Mouse (Mus musculus) CH12.LX (cell line): ENCODE results near the gene Adora2b. TPM values are rescaled to one million over a fixed set of nuclear protein-coding genes. Genes with fewer than 3 reads are reported as not detected.

Source experiments
- DNase-seq: peaks from one replicate; pipeline ENCODE4 v3.0.0-alpha.2; 2013; ENCODE audit errors: extremely low read depth
- H3K27ac ChIP-seq: 2 replicates; pipeline ENCODE4 v1.5.1; 2012; ENCODE audit warnings: low read depth, mild to moderate bottlenecking, control low read depth, moderate library complexity; ENCODE audit not compliant: insufficient read depth
- H3K27me3 ChIP-seq: replicated peaks from 2 replicates; pipeline ENCODE3; 2012; ENCODE audit warnings: inconsistent platforms
- H3K36me3 ChIP-seq, 2 experiments: replicated peaks in 1 of 2; 2 replicates each; pipeline versions ENCODE3 to v1.6.1; 2012; ENCODE audit warnings: inconsistent platforms in 1 of 2, low read length in 1 of 2, mild to moderate bottlenecking in 1 of 2, mixed read lengths in 1 of 2, moderate library complexity in 1 of 2; ENCODE audit not compliant: control insufficient read depth in 1 of 2, insufficient read depth in 1 of 2
- H3K4me1 ChIP-seq, 2 experiments: 2 replicates each; pipeline ENCODE4 v1.6.1; 2012; ENCODE audit warnings: inconsistent platforms in 1 of 2, moderate library complexity in 1 of 2; ENCODE audit not compliant: insufficient read depth in 2 of 2, control insufficient read depth in 1 of 2
- H3K4me2 ChIP-seq: 2 replicates; pipeline ENCODE4 v1.6.1; 2012; ENCODE audit warnings: low read depth, mild to moderate bottlenecking, control low read depth; ENCODE audit not compliant: poor library complexity, insufficient read depth, severe bottlenecking
- H3K4me3 ChIP-seq, 3 experiments: fragments of 150-350 bp in 1 of 3; sonication (generic) in 1 of 3; replicated peaks in 1 of 3; 2 replicates each; pipeline versions ENCODE3 to v1.5.1; 2011 to 2012; ENCODE audit warnings: low read depth in 2 of 3, low read length in 2 of 3, mild to moderate bottlenecking in 2 of 3, moderate library complexity in 2 of 3, control low read depth in 1 of 3, improper control_type of control experiment in 1 of 3, inconsistent platforms in 1 of 3, mixed read lengths in 1 of 3; ENCODE audit not compliant: poor library complexity in 1 of 3
- H3K79me2 ChIP-seq: replicated peaks from 2 replicates; pipeline ENCODE4 v1.6.1; 2012; ENCODE audit warnings: mild to moderate bottlenecking, moderate library complexity; ENCODE audit not compliant: control insufficient read depth, poor library complexity, insufficient read depth, severe bottlenecking; ENCODE audit errors: extremely low read depth
- H3K9ac ChIP-seq: 2 replicates; pipeline ENCODE4 v1.6.1; 2012; ENCODE audit warnings: low read depth, mild to moderate bottlenecking, control low read depth, moderate library complexity; ENCODE audit not compliant: insufficient read depth
- H3K9me3 ChIP-seq: replicated peaks from 2 replicates; pipeline ENCODE3; 2012; ENCODE audit warnings: low read length, inconsistent platforms, mixed read lengths
- CHD1 ChIP-seq: IDR thresholded peaks from 2 replicates; pipeline ENCODE4 v1.6.1; 2012; ENCODE audit warnings: low read depth, low read length, improper control_type of control experiment, inconsistent platforms
- CHD2 ChIP-seq: IDR thresholded peaks from 2 replicates; pipeline ENCODE4 v1.6.1; 2011; ENCODE audit warnings: low read length, improper control_type of control experiment
- CTCF ChIP-seq, 2 experiments: IDR thresholded peaks in 1 of 2; conservative IDR thresholded peaks in 1 of 2; 2 replicates each; pipeline ENCODE4 v1.5.1; 2011 to 2012; ENCODE audit warnings: low read depth in 2 of 2, low read length in 2 of 2, improper control_type of control experiment in 1 of 2, inconsistent platforms in 1 of 2, mild to moderate bottlenecking in 1 of 2, moderate library complexity in 1 of 2
- E2F4 ChIP-seq: IDR thresholded peaks from 2 replicates; pipeline ENCODE4 v1.6.1; 2011; ENCODE audit warnings: low read depth, low read length, improper control_type of control experiment; ENCODE audit not compliant: insufficient replicate concordance
- ELF1 ChIP-seq: IDR thresholded peaks from 2 replicates; pipeline ENCODE4 v1.6.1; 2014; ENCODE audit warnings: low read depth, mild to moderate bottlenecking, inconsistent platforms, low read length, improper control_type of control experiment
- EP300 ChIP-seq: IDR thresholded peaks from 2 replicates; pipeline ENCODE4 v1.6.1; 2011; ENCODE audit warnings: low read length, improper control_type of control experiment
- ETS1 ChIP-seq: conservative IDR thresholded peaks from 2 replicates; pipeline ENCODE4 v1.6.1; 2012; ENCODE audit warnings: low read depth, mild to moderate bottlenecking, inconsistent platforms, low read length, improper control_type of control experiment, moderate library complexity
- GABPA ChIP-seq: IDR thresholded peaks from 2 replicates; pipeline ENCODE4 v1.6.1; 2012; ENCODE audit warnings: low read depth, low read length, improper control_type of control experiment, inconsistent platforms; ENCODE audit not compliant: insufficient replicate concordance
- IRF4 ChIP-seq: IDR thresholded peaks from 2 replicates; pipeline ENCODE4 v1.6.1; 2014; ENCODE audit warnings: low read depth, mild to moderate bottlenecking, inconsistent platforms, low read length, improper control_type of control experiment
- JUN ChIP-seq: IDR thresholded peaks from 2 replicates; pipeline ENCODE4 v1.6.1; 2011; ENCODE audit warnings: low read depth, mild to moderate bottlenecking, low read length, improper control_type of control experiment, moderate library complexity; ENCODE audit not compliant: insufficient read depth
- JUND ChIP-seq: conservative IDR thresholded peaks from 2 replicates; pipeline ENCODE4 v1.6.1; 2011; ENCODE audit warnings: low read depth, low read length, improper control_type of control experiment
- MAFK ChIP-seq: IDR thresholded peaks from 2 replicates; pipeline ENCODE4 v1.6.1; 2011; ENCODE audit warnings: low read length, improper control_type of control experiment; ENCODE audit not compliant: insufficient replicate concordance
- MAX ChIP-seq: IDR thresholded peaks from 2 replicates; pipeline ENCODE4 v1.6.1; 2011; ENCODE audit warnings: low read length, improper control_type of control experiment
- MAZ ChIP-seq: IDR thresholded peaks from 2 replicates; pipeline ENCODE4 v1.6.1; 2012; ENCODE audit warnings: low read depth, mild to moderate bottlenecking, inconsistent platforms, low read length, improper control_type of control experiment, moderate library complexity
- MEF2A ChIP-seq: IDR thresholded peaks from 2 replicates; pipeline ENCODE4 v1.6.1; 2014; ENCODE audit warnings: low read depth, mild to moderate bottlenecking, inconsistent platforms, low read length, improper control_type of control experiment, borderline replicate concordance
- MXI1 ChIP-seq: IDR thresholded peaks from 2 replicates; pipeline ENCODE4 v1.6.1; 2011; ENCODE audit warnings: mild to moderate bottlenecking, low read depth, low read length, improper control_type of control experiment
- MYC ChIP-seq: IDR thresholded peaks from 2 replicates; pipeline ENCODE4 v1.6.1; 2011; ENCODE audit warnings: low read depth, mild to moderate bottlenecking, improper control_type of control experiment, low read length
- NELFE ChIP-seq: IDR thresholded peaks from 2 replicates; pipeline ENCODE4 v1.6.1; 2011; ENCODE audit warnings: low read depth, low read length, improper control_type of control experiment
- NRF1 ChIP-seq: IDR thresholded peaks from 2 replicates; pipeline ENCODE4 v1.6.1; 2014; ENCODE audit warnings: low read depth, mild to moderate bottlenecking, inconsistent platforms, low read length, improper control_type of control experiment, moderate library complexity
- POLR2AphosphoS2 ChIP-seq: IDR thresholded peaks from 2 replicates; pipeline ENCODE4 v1.6.1; 2011; ENCODE audit warnings: low read depth, low read length, improper control_type of control experiment
- RAD21 ChIP-seq: IDR thresholded peaks from 2 replicates; pipeline ENCODE4 v1.6.1; 2011; ENCODE audit warnings: low read depth, mild to moderate bottlenecking, low read length, improper control_type of control experiment, moderate library complexity
- RCOR1 ChIP-seq: conservative IDR thresholded peaks from 2 replicates; pipeline ENCODE4 v1.6.1; 2012; ENCODE audit warnings: low read depth, mild to moderate bottlenecking, inconsistent platforms, low read length, improper control_type of control experiment
- SIN3A ChIP-seq: IDR thresholded peaks from 2 replicates; pipeline ENCODE4 v1.6.1; 2012; ENCODE audit warnings: low read length, improper control_type of control experiment, inconsistent platforms
- UBTF ChIP-seq: IDR thresholded peaks from 2 replicates; pipeline ENCODE4 v1.6.1; 2012; ENCODE audit warnings: low read depth, mild to moderate bottlenecking, inconsistent platforms, low read length, improper control_type of control experiment, moderate library complexity
- USF1 ChIP-seq: IDR thresholded peaks from 2 replicates; pipeline ENCODE4 v1.6.1; 2014; ENCODE audit warnings: low read depth, mild to moderate bottlenecking, inconsistent platforms, low read length, improper control_type of control experiment
- USF2 ChIP-seq: conservative IDR thresholded peaks from 2 replicates; pipeline ENCODE4 v1.6.1; 2011; ENCODE audit warnings: low read depth, low read length, improper control_type of control experiment
- ZC3H11A ChIP-seq: IDR thresholded peaks from 2 replicates; pipeline ENCODE4 v1.6.1; 2012; ENCODE audit warnings: low read depth, mild to moderate bottlenecking, inconsistent platforms, low read length, improper control_type of control experiment
- ZKSCAN1 ChIP-seq: IDR thresholded peaks from 2 replicates; pipeline ENCODE4 v1.6.1; 2012; ENCODE audit warnings: low read depth, inconsistent platforms, low read length, improper control_type of control experiment, borderline replicate concordance
- ZMIZ1 ChIP-seq: IDR thresholded peaks from 2 replicates; pipeline ENCODE4 v1.6.1; 2012; ENCODE audit warnings: low read depth, mild to moderate bottlenecking, inconsistent platforms, low read length, improper control_type of control experiment
- dilution Hi-C: fragments of 300-500 bp; cut with MboI; formaldehyde crosslinking; loops from 2 replicates; pipeline ENCODE4 v1.14.3; 2020; ENCODE audit warnings: low sequenced_read_pairs; ENCODE audit not compliant: extremely low pct_unique_long_range_greater_than_20kb, extremely low pct_ligation_motif_present
- in situ Hi-C: fragments of 300-500 bp; cut with MboI; formaldehyde crosslinking; loops from 3 replicates; pipeline ENCODE4 v1.14.3; 2019; ENCODE audit warnings: low sequenced_read_pairs, low pct_ligation_motif_present, low pct_unique_long_range_greater_than_20kb, mixed read lengths
- polyA plus RNA-seq: library from polyadenylated mRNA; unstranded; fragments of >175 nt; gene quantifications from 2 replicates; pipeline ENCODE4 v1.2.1, GENCODE M21; 2012; ENCODE audit warnings: low read depth; ENCODE audit not compliant: insufficient read length
- total RNA-seq, 2 experiments: library from RNA; depleted of rRNA; stranded (reverse); fragments of 300-350 nt in 1 of 2; fragments of >200 nt in 1 of 2; gene quantifications; 2 replicates each; pipeline ENCODE4 v1.2.3; 2012 to 2014

Gene Adora2b
- total and polyA plus RNA-seq, 3 experiments = 0.77 to 1.7 (median 0.87) TPM

- H3K4me3 ChIP-seq = no peak overlapping the region
- no peaks in the 10 kb centered on the region for H3K9me3 ChIP-seq
- H3K27ac ChIP-seq = peak overlapping the region; percentile 36; the same call in 1 of the 2 replicates
- TF ChIP-seq IRF4 = peak; percentile 51; the same call in 1 of the 2 replicates
- TF ChIP-seq NELFE = no peak
- TF ChIP-seq USF1 = no peak
- TF ChIP-seq E2F4 = no peak
- TF ChIP-seq UBTF = no peak
- peak; percentile 53 for TF ChIP-seq ETS1
- TF ChIP-seq RAD21 = no peak
- TF ChIP-seq JUND = no peak
- TF ChIP-seq ZC3H11A = no peak
- TF ChIP-seq MXI1 = no peak
- no peak for TF ChIP-seq CTCF (conservative IDR thresholded peaks at IDR 0.05 in 1 of 2, IDR thresholded peaks at IDR 0.05 in 1 of 2; ENCODE audit: low read depth in 2 of 2, low read length in 2 of 2)
- TF ChIP-seq POLR2AphosphoS2 = no peak
- TF ChIP-seq MAZ = no peak
- no peak for TF ChIP-seq USF2
- no peak for TF ChIP-seq ELF1
- no peak for TF ChIP-seq MAFK
- TF ChIP-seq CHD2 = no peak
- peak; percentile 67 for TF ChIP-seq EP300
- no peak for TF ChIP-seq MYC
- peaks cover 25 to 46% of the 10 kb centered on the region in 2 experiments for H3K4me1 ChIP-seq
- H3K36me3 ChIP-seq = peaks cover 13 to 46% of the 10 kb centered on the region in 2 experiments
- H3K79me2 ChIP-seq = no peaks in the 10 kb centered on the region
- dilution Hi-C loops = no loop called here
- no peaks in the 10 kb centered on the region for H3K27me3 ChIP-seq
- H3K4me2 ChIP-seq = peak overlapping the region; percentile 69
- in situ Hi-C loops = no loop called here
- DNase-seq = peak; percentile 88
- H3K9ac ChIP-seq = no peak overlapping the region
Observed at GRCm38 (mm10) chr11:62266466-62267214, 17.9 kb downstream of the Adora2b start.

GRCm38 (mm10) chr11:62268381-62268780, 19.6 kb downstream of the Adora2b start:
- H3K9ac ChIP-seq = no peak overlapping the region
- dilution Hi-C loops (no loop called here), in situ Hi-C loops (no loop called here)
- no peaks in the 10 kb centered on the region for H3K79me2 ChIP-seq
- H3K27me3 ChIP-seq = no peaks in the 10 kb centered on the region
- H3K4me3 ChIP-seq = no peak overlapping the region
- H3K36me3 ChIP-seq = peaks cover 13 to 52% of the 10 kb centered on the region in 2 experiments
- no peaks in the 10 kb centered on the region for H3K9me3 ChIP-seq
- DNase-seq = no peak
- no peak overlapping the region for H3K4me2 ChIP-seq
- TF ChIP-seq GABPA (no peak), ELF1 (no peak), ZKSCAN1 (no peak), ZMIZ1 (no peak), MEF2A (no peak), SIN3A (no peak), MAX (no peak), MAFK (no peak), POLR2AphosphoS2 (no peak), EP300 (no peak), NELFE (no peak), CHD1 (no peak), NRF1 (no peak), MXI1 (no peak), JUN (no peak), E2F4 (no peak), RCOR1 (no peak)
- H3K4me1 ChIP-seq = peaks cover 25 to 44% of the 10 kb centered on the region in 2 experiments
- no peak overlapping the region for H3K27ac ChIP-seq
